Mouse (Mus musculus) forebrain, embryonic 12.5 days (tissue): Measurements from ENCODE around the gene Mr1. TPM values are rescaled to one million over a fixed set of nuclear protein-coding genes. Genes with fewer than 3 reads are reported as not detected.

Source experiments
- ATAC-seq: fragments of 200-750 bp; cut with Nextera tagmentation; 2 replicates; pipeline ENCODE4 v1.8.0; 2017; ENCODE audit warnings: moderate TSS enrichment; ENCODE audit not compliant: low FRiP score
- H3K27ac ChIP-seq: fragments of 300-500 bp; sonication (generic); 2 replicates; pipeline ENCODE4 v1.5.1; 2016; ENCODE audit warnings: mild to moderate bottlenecking
- H3K27me3 ChIP-seq: fragments of 300-500 bp; sonication (generic); 2 replicates; pipeline ENCODE4 v1.6.1; 2016; ENCODE audit warnings: mild to moderate bottlenecking
- H3K36me3 ChIP-seq: fragments of 300-500 bp; sonication (generic); replicated peaks from 2 replicates; pipeline ENCODE4 v1.6.1; 2016; ENCODE audit warnings: mild to moderate bottlenecking
- H3K4me1 ChIP-seq: fragments of 300-500 bp; sonication (generic); 2 replicates; pipeline ENCODE4 v1.6.1; 2016
- H3K4me2 ChIP-seq: fragments of 300-500 bp; sonication (generic); 2 replicates; pipeline ENCODE4 v1.6.1; 2016; ENCODE audit warnings: mild to moderate bottlenecking, moderate library complexity
- H3K4me3 ChIP-seq: fragments of 300-500 bp; sonication (generic); replicated peaks from 2 replicates; pipeline ENCODE4 v1.5.1; 2016; ENCODE audit warnings: mild to moderate bottlenecking
- H3K9ac ChIP-seq: fragments of 300-500 bp; sonication (generic); 2 replicates; pipeline ENCODE4 v1.6.1; 2016; ENCODE audit warnings: mild to moderate bottlenecking
- H3K9me3 ChIP-seq: fragments of 300-500 bp; sonication (generic); 2 replicates; pipeline ENCODE4 v1.6.1; 2016
- WGBS: fragments of 180-500 bp; shearing (Covaris S2); methylation state at CpG from one replicate; pipeline ENCODE4 v1.1.7; 2016; 5-methylcytosine and 5-hydroxymethylcytosine counted together
- polyA plus RNA-seq: library from polyadenylated mRNA; unstranded; fragments of >200 nt; fragmentation: Nextera tagmentation; extraction: Ambion mirVana; gene quantifications from 2 replicates; pipeline ENCODE4 v1.2.1, GENCODE M21; 2016

The Mr1 gene
- polyA plus RNA-seq, 1 experiment from 2014 or later: 1.3 TPM

GRCm38 (mm10) chr1:155099280-155099848 lies 47.2 kb downstream of the Mr1 start, which contains the start of gene Ier5:
TSS of gene Ier5 (minus strand) at chr1:155099636.
- 0 out of 2 replicates have a peak, but pooled peaks cover 3% of the 10 kb centered on the region for H3K36me3 ChIP-seq
- H3K4me3 ChIP-seq: peak within 1 kb of the TSS; percentile 100
- H3K27me3 ChIP-seq: no peaks in the 10 kb centered on the region
- peak within 1 kb of the TSS; percentile 91 for H3K27ac ChIP-seq
- H3K9me3 ChIP-seq: no peaks in the 10 kb centered on the region
- WGBS: under 1% methylated on average over 40 of the region's 40 CpGs
- peak; percentile 99 for ATAC-seq
- peak within 1 kb of the TSS; percentile 100 for H3K9ac ChIP-seq
- peak within 1 kb of the TSS; percentile 77 for H3K4me2 ChIP-seq
- H3K4me1 ChIP-seq: peaks cover 26% of the 10 kb centered on the region

GRCm38 (mm10) chr1:155098486-155099279 lies 47.9 kb downstream of the Mr1 start:
- H3K36me3 ChIP-seq: 0 out of 2 replicates have a peak, but pooled peaks cover 3% of the 10 kb centered on the region
- no peaks in the 10 kb centered on the region for H3K27me3 ChIP-seq
- H3K9me3 ChIP-seq: no peaks in the 10 kb centered on the region
- peaks cover 30% of the 10 kb centered on the region for H3K4me1 ChIP-seq
- H3K4me3 ChIP-seq: peak overlapping the region; percentile 100
- H3K4me2 ChIP-seq: peak overlapping the region; percentile 77
- peak overlapping the region; percentile 91 for H3K27ac ChIP-seq
- H3K9ac ChIP-seq: peak overlapping the region; percentile 100
- peak; percentile 45 for ATAC-seq
- under 1% methylated on average over 92 of the region's 93 CpGs for WGBS

GRCm38 (mm10) chr1:155097931-155098485 lies 48.6 kb downstream of the Mr1 start:
- Histone ChIP-seq H3K27me3 (no peaks in the 10 kb centered on the region), H3K9me3 (no peaks in the 10 kb centered on the region), H3K4me1 (peaks cover 37% of the 10 kb centered on the region), H3K4me2 (peak overlapping the region; percentile 77), H3K4me3 (peak overlapping the region; percentile 100), H3K27ac (peak overlapping the region; percentile 91), H3K9ac (peak overlapping the region; percentile 100), H3K36me3 (0 out of 2 replicates have a peak, but pooled peaks cover 3% of the 10 kb centered on the region)
- WGBS: under 1% methylated on average over 33 of the region's 33 CpGs
- peak; percentile 3; the same call in 1 of the 2 replicates for ATAC-seq

DNA sequence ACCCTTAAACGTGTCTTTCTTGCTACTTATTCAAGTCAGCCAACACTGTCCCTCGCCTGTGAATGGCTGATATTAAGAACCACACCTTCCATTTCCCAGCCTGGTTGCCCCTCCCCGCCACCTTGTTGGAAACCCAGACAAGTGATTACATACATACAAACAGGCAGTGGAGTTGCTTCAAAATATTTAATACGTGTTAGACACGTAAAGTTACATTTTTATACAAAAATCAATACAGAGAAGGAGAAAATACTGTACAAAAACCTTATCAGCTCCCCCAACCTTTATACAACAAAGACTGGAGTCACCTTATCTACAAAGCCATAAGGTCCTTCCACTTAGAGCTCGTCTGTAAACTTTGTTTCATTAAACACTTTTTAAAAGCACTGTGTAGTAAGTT lies 49.3 kb downstream of the Mr1 start:
- 30% methylated on average over 6 of the region's 6 CpGs for WGBS
- H3K4me1 ChIP-seq: peaks cover 43% of the 10 kb centered on the region
- H3K27ac ChIP-seq: no peak overlapping the region
- H3K9ac ChIP-seq: peak overlapping the region; percentile 100
- no peaks in the 10 kb centered on the region for H3K27me3 ChIP-seq
- H3K4me3 ChIP-seq: peak overlapping the region; percentile 100
- H3K4me2 ChIP-seq: peak overlapping the region; percentile 77
- H3K9me3 ChIP-seq: no peaks in the 10 kb centered on the region
- 0 out of 2 replicates have a peak, but pooled peaks cover 3% of the 10 kb centered on the region for H3K36me3 ChIP-seq
- no peak for ATAC-seq

- Histone ChIP-seq H3K9ac (no peak overlapping the region; the same call in 1 of the 2 replicates), H3K4me3 (peak overlapping the region; percentile 100), H3K4me2 (peak overlapping the region; percentile 77), H3K9me3 (no peaks in the 10 kb centered on the region), H3K4me1 (peaks cover 50% of the 10 kb centered on the region), H3K27ac (no peak overlapping the region), H3K27me3 (no peaks in the 10 kb centered on the region), H3K36me3 (0 out of 2 replicates have a peak, but pooled peaks cover 3% of the 10 kb centered on the region)
- no peak for ATAC-seq
- WGBS: 76% methylated on average over 4 of the region's 4 CpGs
Observed at GRCm38 (mm10) chr1:155096620-155097261, 49.9 kb downstream of the Mr1 start.

DNA sequence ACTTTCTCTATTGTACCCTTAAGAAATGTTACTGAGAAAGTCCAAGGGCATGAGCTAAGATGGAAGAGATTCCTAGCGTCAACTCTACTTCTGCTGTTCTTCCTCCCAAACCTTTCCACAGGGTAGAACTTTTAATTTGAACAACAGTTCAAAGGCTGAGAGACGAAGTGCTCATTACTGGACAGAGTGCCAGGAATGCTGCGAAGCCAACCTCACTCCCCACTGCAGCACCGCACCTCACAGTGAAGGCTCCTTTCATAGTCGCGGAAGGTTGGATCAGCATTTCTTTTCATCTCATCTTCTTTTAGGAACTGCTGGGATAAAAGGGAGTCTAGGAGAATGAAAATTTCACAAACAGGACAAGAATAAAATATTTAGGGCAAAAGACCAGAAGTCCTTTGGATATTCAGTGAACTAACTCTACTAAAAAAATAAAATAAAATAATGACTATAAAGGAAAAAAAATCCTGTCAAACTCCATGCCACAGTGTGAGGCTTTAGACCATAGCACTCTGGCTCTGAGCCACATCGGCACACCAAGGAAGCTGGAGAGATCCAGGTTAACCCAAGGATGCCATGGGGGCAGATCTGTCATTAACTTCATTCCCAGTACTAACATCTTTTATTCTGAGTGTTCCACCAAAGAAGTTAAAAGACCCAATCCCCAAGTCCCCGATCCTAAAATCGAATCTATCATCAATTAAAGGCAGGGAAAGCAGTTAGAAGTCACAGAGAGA lies 52.5 kb downstream of the Mr1 start:
- Histone ChIP-seq H3K36me3 (0 out of 2 replicates have a peak, but pooled peaks cover 3% of the 10 kb centered on the region), H3K4me1 (peaks cover 52% of the 10 kb centered on the region), H3K27ac (peak overlapping the region; percentile 81; the same call in 1 of the 2 replicates), H3K9ac (no peak overlapping the region), H3K9me3 (no peaks in the 10 kb centered on the region), H3K27me3 (no peaks in the 10 kb centered on the region), H3K4me3 (no peak overlapping the region), H3K4me2 (no peak overlapping the region)
- WGBS: 43% methylated on average over 9 of the region's 9 CpGs
- no peak for ATAC-seq

DNA sequence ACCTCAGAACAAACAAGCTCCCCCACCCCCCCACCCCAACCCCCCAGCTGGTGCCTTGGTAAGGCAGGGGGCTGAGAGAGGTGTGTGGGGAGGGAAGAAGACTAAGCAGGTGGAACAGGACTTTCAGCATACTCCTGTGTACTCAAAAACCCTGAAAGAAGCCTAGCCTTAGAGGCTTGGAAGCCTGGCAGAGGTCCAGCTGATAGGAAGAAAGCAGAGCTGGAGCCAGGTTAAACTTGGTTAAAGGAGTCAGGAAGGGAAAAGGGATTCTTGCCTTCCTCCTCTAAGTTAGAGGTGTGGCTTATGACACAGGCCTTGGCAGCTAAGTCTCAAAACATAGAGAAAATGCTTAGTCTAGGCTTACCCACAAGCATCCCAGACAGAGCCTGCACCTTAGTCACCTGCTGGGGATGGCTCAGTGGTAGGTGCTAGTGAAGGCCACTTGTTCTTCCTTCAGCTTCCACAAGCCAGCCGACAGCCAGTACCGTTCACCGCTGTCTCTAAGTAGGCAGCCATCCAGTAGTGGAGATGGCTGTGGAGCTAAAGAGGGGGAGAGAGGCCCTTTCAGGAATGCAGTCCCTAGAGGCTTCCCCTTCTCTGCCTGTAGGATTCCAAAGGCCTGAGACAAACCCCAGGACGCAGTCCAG lies 53.3 kb downstream of the Mr1 start:
- Histone ChIP-seq H3K4me2 (no peak overlapping the region), H3K4me3 (no peak overlapping the region), H3K9ac (no peak overlapping the region), H3K9me3 (no peaks in the 10 kb centered on the region), H3K4me1 (peaks cover 52% of the 10 kb centered on the region), H3K27ac (peak overlapping the region; percentile 81), H3K27me3 (no peaks in the 10 kb centered on the region), H3K36me3 (0 out of 2 replicates have a peak, but pooled peaks cover 3% of the 10 kb centered on the region)
- WGBS: 30% methylated on average over 4 of the region's 4 CpGs
- no peak; the same call in 1 of the 2 replicates for ATAC-seq

DNA sequence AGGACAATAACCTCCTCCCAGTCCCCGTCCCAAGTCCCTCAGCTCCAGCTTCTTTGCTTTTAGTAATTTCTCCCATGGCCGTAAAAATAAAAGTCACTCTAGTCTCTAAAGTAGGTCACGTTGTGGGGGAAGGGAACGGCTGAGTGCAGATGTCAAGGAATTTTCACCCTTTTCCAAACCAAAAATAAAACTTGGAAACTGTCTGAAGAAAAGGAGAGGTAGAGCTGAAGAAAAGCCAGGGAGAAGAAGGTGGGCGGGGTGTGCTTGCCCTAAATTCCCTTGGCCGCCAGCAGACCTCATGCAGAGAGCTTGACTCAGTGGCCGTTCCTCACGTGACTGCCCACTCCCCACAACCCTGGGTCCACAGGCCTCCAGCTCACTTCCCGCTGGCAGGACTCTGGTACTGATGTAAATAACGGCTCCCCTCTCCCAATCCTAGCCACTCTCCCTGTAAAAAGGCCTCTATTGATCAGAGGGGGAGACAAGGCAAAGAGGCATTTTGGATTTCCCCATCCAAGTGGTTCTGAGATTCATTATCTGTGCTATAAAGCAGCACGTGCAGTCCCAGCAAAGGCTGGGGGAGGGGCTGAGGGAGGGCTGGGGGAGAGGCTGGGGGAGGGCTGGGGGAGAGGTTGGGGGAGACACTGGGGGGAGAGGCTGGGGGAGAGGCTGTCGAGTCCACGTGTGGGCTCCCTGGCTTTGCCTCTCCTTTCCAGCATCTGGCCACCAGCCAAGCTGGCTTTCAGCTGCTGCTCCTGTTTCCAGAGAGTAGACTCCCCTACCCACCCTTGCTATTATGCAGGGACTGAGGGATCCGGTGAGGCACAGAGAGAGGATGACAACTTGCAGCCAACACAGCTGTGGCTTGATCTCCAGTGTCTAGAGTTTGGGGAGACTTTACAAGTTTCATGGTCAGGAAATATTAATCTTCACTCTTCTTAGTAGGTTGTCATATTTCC lies 54.5 kb downstream of the Mr1 start:
- Histone ChIP-seq H3K9me3 (no peaks in the 10 kb centered on the region), H3K4me2 (0 out of 2 replicates have a peak overlapping the region, but pooled peaks have one; percentile 10), H3K27ac (peak overlapping the region; percentile 81), H3K36me3 (0 out of 2 replicates have a peak, but pooled peaks cover 3% of the 10 kb centered on the region), H3K9ac (no peak overlapping the region), H3K4me3 (no peak overlapping the region), H3K27me3 (no peaks in the 10 kb centered on the region), H3K4me1 (peaks cover 52% of the 10 kb centered on the region)
- ATAC-seq: peak; percentile 84
- 17% methylated on average over 14 of the region's 14 CpGs for WGBS

DNA sequence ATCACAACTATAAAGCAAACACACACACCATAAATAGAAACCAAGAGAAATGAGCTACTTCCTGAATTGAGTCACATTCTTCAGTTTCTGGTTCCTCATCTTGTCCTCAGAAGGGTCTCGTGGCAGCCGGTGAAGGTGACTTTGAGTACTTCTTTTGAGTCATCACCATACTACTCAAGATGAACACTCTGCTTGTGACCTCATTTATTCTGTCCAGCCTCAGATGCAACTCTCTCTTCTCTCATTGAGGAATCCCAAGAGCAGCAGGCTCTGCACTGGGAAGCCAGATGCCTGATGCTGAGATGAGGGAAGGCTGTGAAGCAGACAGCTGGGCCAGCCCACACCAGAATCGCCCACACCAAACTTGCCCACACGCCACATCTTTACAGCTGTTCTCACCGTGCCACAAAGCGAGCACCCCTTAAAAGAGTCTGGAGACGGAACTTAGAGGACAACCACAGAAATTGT lies 55.2 kb downstream of the Mr1 start:
- H3K36me3 ChIP-seq: 0 out of 2 replicates have a peak, but pooled peaks cover 3% of the 10 kb centered on the region
- H3K4me2 ChIP-seq: no peak overlapping the region
- no peak overlapping the region for H3K4me3 ChIP-seq
- no peak overlapping the region for H3K9ac ChIP-seq
- 82% methylated on average over 7 of the region's 7 CpGs for WGBS
- no peaks in the 10 kb centered on the region for H3K9me3 ChIP-seq
- H3K27ac ChIP-seq: peak overlapping the region; percentile 81
- no peak for ATAC-seq
- peaks cover 52% of the 10 kb centered on the region for H3K4me1 ChIP-seq
- H3K27me3 ChIP-seq: no peaks in the 10 kb centered on the region

- Histone ChIP-seq H3K4me3 (no peak overlapping the region), H3K36me3 (0 out of 2 replicates have a peak, but pooled peaks cover 3% of the 10 kb centered on the region), H3K27ac (no peak overlapping the region), H3K27me3 (no peaks in the 10 kb centered on the region), H3K9ac (no peak overlapping the region), H3K4me2 (no peak overlapping the region), H3K4me1 (peaks cover 53% of the 10 kb centered on the region), H3K9me3 (no peaks in the 10 kb centered on the region)
- 82% methylated on average over 1 of the region's 1 CpGs for WGBS
- ATAC-seq: no peak
Observed at GRCm38 (mm10) chr1:155090736-155091135, 55.9 kb downstream of the Mr1 start.
